Mouse (Mus musculus) cerebellum, adult 2 months (tissue): ENCODE measurements around the gene Xndc1.

Source experiments
- CTCF ChIP-seq: fragments of 200-500 bp; IDR thresholded peaks from 2 replicates; pipeline ENCODE4 v1.5.1; 2011; ENCODE audit warnings: low read depth, mild to moderate bottlenecking, control low read depth, low read length, moderate library complexity, borderline replicate concordance; ENCODE audit not compliant: insufficient read depth
- POLR2A ChIP-seq: fragments of 200-500 bp; IDR thresholded peaks from 2 replicates; pipeline ENCODE4 v1.6.1; 2011; ENCODE audit warnings: low read length, control low read depth, borderline replicate concordance; ENCODE audit not compliant: insufficient read depth

- TF ChIP-seq CTCF (no peak), POLR2A (no peak)
Measured at GRCm38 (mm10) chr7:102063891-102064290, 1.4 kb upstream of the Xndc1 start.
